Mouse (Mus musculus): ENCODE data around the gene Fmnl1.

- TF ChIP-seq CTCF (IDR thresholded peaks at IDR 0.05; ENCODE audit: insufficient read depth, low read length), result no peak
- TF ChIP-seq POLR2A (IDR thresholded peaks at IDR 0.05; ENCODE audit: borderline replicate concordance, extremely low read depth, low read depth, low read length), result no peak
Observed at GRCm38 (mm10) chr11:103235702-103236101, 64.8 kb downstream of the Fmnl1 start.
